Mouse (Mus musculus) embryonic facial prominence, embryonic 12.5 days (tissue): ENCODE measurements around the gene Dgkh. TPM values are rescaled to one million over a fixed set of nuclear protein-coding genes. Genes with fewer than 3 reads are reported as not detected.

ENCODE experiments used
- ATAC-seq: fragments of 200-750 bp; cut with Nextera tagmentation; 2 replicates; pipeline ENCODE4 v1.8.0; 2017; ENCODE audit not compliant: insufficient number of reproducible peaks, insufficient read depth, low FRiP score, low TSS enrichment
- H3K27ac ChIP-seq: fragments of 300-500 bp; sonication (generic); 2 replicates; pipeline ENCODE4 v1.5.1; 2016; ENCODE audit warnings: mild to moderate bottlenecking
- H3K27me3 ChIP-seq: fragments of 300-500 bp; sonication (generic); 2 replicates; pipeline ENCODE4 v1.6.1; 2016; ENCODE audit warnings: mild to moderate bottlenecking, moderate library complexity
- H3K36me3 ChIP-seq: fragments of 300-500 bp; sonication (generic); 2 replicates; pipeline ENCODE4 v1.6.1; 2016; ENCODE audit warnings: mild to moderate bottlenecking
- H3K4me1 ChIP-seq: fragments of 300-500 bp; sonication (generic); 2 replicates; pipeline ENCODE4 v1.6.1; 2016
- H3K4me2 ChIP-seq: fragments of 300-500 bp; sonication (generic); replicated peaks from 2 replicates; pipeline ENCODE4 v1.6.1; 2016; ENCODE audit warnings: mild to moderate bottlenecking, moderate library complexity
- H3K4me3 ChIP-seq: fragments of 300-500 bp; sonication (generic); 2 replicates; pipeline ENCODE4 v1.5.1; 2016; ENCODE audit warnings: mild to moderate bottlenecking
- H3K9ac ChIP-seq: fragments of 300-500 bp; sonication (generic); 2 replicates; pipeline ENCODE4 v1.6.1; 2016; ENCODE audit warnings: mild to moderate bottlenecking, moderate library complexity
- H3K9me3 ChIP-seq: fragments of 300-500 bp; sonication (generic); 2 replicates; pipeline ENCODE4 v1.6.1; 2016; ENCODE audit warnings: mild to moderate bottlenecking, moderate library complexity
- WGBS: fragments of 180-500 bp; shearing (Covaris S2); methylation state at CpG from one replicate; pipeline ENCODE4 v1.1.7; 2016; 5-methylcytosine and 5-hydroxymethylcytosine counted together
- polyA plus RNA-seq: library from polyadenylated mRNA; unstranded; fragments of >200 nt; fragmentation: Nextera tagmentation; extraction: Ambion mirVana; gene quantifications from 2 replicates; pipeline ENCODE4 v1.2.1, GENCODE M21; 2016

Dgkh gene
- polyA plus RNA-seq, 1 experiment from 2014 or later = 2.2 TPM

GRCm38 (mm10) chr14:78668291-78668690 lies 64.3 kb downstream of the Dgkh start:
- Histone ChIP-seq H3K9me3 (no peaks in the 10 kb centered on the region), H3K27ac (no peak overlapping the region), H3K4me2 (no peak overlapping the region), H3K27me3 (no peaks in the 10 kb centered on the region), H3K4me1 (no peaks in the 10 kb centered on the region), H3K9ac (no peak overlapping the region), H3K4me3 (no peak overlapping the region), H3K36me3 (no peaks in the 10 kb centered on the region)
- 0 out of 2 replicates have a peak, but pooled peaks have one; percentile 52 for ATAC-seq
- 22% methylated on average over 6 of the region's 6 CpGs for WGBS

GRCm38 (mm10) chr14:78667763-78668162 lies 64.8 kb downstream of the Dgkh start:
- WGBS = 66% methylated on average over 5 of the region's 5 CpGs
- Histone ChIP-seq H3K4me3 (no peak overlapping the region), H3K4me2 (no peak overlapping the region), H3K4me1 (no peaks in the 10 kb centered on the region), H3K27me3 (no peaks in the 10 kb centered on the region), H3K9ac (no peak overlapping the region), H3K36me3 (no peaks in the 10 kb centered on the region), H3K27ac (no peak overlapping the region), H3K9me3 (no peaks in the 10 kb centered on the region)
- no peak for ATAC-seq

DNA sequence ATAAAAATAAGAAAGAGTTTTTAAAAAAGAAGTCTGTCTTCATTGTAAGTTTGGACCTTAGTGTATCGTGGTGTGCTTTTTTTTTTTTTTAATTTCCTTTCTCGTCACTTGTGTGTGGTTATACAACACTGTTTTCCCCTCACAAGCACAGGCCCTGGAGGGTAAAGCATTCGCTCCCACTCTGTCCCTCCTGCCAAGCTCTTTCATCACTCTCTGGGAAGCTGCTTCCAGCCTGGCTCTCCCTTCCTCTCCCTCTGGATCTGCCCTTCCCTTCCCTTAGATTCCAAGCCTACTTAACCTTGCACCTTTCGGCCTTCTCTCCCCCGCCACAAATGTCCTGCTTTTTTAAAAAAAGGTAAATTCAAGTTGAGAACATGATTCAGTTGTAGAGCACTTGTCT lies 69.9 kb downstream of the Dgkh start:
- no peaks in the 10 kb centered on the region for H3K4me1 ChIP-seq
- H3K27me3 ChIP-seq = no peaks in the 10 kb centered on the region
- WGBS = 75% methylated on average over 5 of the region's 5 CpGs
- no peak overlapping the region for H3K27ac ChIP-seq
- H3K4me2 ChIP-seq = no peak overlapping the region
- H3K9ac ChIP-seq = no peak overlapping the region
- H3K9me3 ChIP-seq = peaks cover 6% of the 10 kb centered on the region; the same call in 1 of the 2 replicates
- H3K4me3 ChIP-seq = no peak overlapping the region
- ATAC-seq = no peak
- H3K36me3 ChIP-seq = no peaks in the 10 kb centered on the region

DNA sequence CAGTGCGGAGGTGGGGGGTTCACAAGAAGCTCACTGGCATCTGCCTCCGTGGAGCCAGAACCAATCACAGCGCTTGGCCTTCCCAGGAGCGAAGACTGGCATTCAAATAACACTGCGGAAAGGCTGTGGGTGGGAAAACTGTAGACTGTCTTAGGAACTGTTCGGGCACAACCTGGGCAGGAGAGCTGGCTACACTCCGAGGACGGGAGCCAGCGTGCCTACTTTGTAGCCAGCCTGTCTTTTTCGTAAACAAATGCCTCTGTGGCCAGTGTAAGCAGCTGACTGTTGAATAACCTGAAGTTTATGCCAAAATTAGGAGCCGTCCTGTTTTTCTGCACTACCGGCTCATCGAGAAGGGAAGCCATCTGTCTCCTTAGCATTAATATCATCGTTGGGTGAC lies 71.1 kb downstream of the Dgkh start:
- Histone ChIP-seq H3K27me3 (no peaks in the 10 kb centered on the region), H3K27ac (no peak overlapping the region), H3K9ac (no peak overlapping the region), H3K36me3 (no peaks in the 10 kb centered on the region), H3K4me1 (no peaks in the 10 kb centered on the region), H3K4me3 (no peak overlapping the region), H3K9me3 (peaks cover 6% of the 10 kb centered on the region; the same call in 1 of the 2 replicates), H3K4me2 (no peak overlapping the region)
- WGBS = 94% methylated on average over 14 of the region's 14 CpGs
- ATAC-seq = no peak

- H3K27me3 ChIP-seq = no peaks in the 10 kb centered on the region
- no peak overlapping the region for H3K9ac ChIP-seq
- no peak overlapping the region for H3K4me3 ChIP-seq
- no peak overlapping the region for H3K4me2 ChIP-seq
- no peaks in the 10 kb centered on the region for H3K36me3 ChIP-seq
- no peaks in the 10 kb centered on the region for H3K4me1 ChIP-seq
- no peak overlapping the region for H3K27ac ChIP-seq
- ATAC-seq = no peak
- WGBS = 96% methylated on average over 6 of the region's 6 CpGs
- H3K9me3 ChIP-seq = peaks cover 6% of the 10 kb centered on the region; the same call in 1 of the 2 replicates
These were observed 73.9 kb downstream of the Dgkh start for GRCm38 (mm10) chr14:78658697-78659096.

DNA sequence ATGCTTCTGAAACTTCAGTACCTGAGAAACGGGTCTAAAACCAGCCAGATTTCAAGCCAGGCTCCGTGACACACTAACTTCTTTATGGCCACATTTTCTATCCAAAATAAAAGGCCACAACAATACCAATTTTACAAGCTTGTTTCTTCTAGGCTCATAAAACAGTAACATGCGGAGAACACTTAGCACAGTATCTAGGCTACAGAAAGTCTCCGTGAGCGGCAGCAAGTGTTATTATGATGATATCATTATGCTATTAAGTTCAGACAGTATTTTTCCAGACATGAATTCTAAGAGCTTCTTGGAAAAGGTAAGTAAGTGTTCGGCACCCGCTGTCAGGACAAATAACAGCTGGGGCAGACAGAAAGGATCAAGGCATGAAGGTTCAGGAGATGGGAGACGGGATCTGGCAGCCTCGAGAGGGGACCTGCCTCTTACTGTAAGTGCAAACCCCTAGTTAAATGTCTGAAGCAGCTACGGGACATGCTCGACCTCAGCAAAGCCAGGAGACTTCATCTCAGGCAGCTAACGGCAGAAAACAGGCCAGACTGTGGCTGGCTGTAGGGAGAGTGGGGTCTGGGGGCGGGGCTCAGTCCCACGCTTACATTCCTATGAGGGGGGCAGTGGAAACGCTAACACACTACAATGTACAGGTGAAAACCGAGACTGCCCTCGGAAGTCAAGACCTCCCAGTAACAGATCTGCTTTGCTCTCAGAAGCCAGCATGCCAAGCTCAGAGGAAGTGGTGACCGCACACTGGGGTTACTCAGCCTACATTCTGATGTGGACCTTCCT lies 75.5 kb downstream of the Dgkh start:
- H3K4me3 ChIP-seq = no peak overlapping the region
- no peaks in the 10 kb centered on the region for H3K27me3 ChIP-seq
- WGBS = 72% methylated on average over 18 of the region's 18 CpGs
- no peaks in the 10 kb centered on the region for H3K4me1 ChIP-seq
- H3K27ac ChIP-seq = no peak overlapping the region
- H3K9me3 ChIP-seq = peaks cover 6% of the 10 kb centered on the region; the same call in 1 of the 2 replicates
- H3K36me3 ChIP-seq = no peaks in the 10 kb centered on the region
- H3K9ac ChIP-seq = no peak overlapping the region
- H3K4me2 ChIP-seq = no peak overlapping the region
- ATAC-seq = no peak

- 81% methylated on average over 7 of the region's 7 CpGs for WGBS
- Histone ChIP-seq H3K9ac (no peak overlapping the region), H3K4me2 (no peak overlapping the region), H3K27ac (no peak overlapping the region), H3K4me1 (no peaks in the 10 kb centered on the region), H3K9me3 (no peaks in the 10 kb centered on the region), H3K4me3 (no peak overlapping the region), H3K36me3 (no peaks in the 10 kb centered on the region), H3K27me3 (no peaks in the 10 kb centered on the region)
- no peak for ATAC-seq
These were observed 77.5 kb downstream of the Dgkh start for GRCm38 (mm10) chr14:78654939-78655556.

DNA sequence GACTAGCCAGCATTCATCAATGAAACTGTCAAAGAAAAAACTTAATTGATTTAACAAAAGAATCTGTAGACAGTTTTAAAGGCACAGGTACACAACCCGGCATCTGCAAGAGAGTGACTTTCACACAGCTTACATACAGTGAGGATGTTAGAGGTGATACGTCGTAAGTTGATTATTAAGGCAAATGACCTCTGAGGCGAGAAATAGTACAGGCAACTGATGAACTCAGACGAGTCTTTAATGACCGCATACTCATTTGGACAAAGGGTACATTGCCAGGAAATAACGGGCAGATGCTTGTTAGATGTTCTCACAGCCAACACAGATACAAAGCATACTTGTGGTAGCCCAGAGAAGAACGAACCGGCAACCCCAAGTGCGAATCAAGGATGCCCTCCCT lies 78.4 kb downstream of the Dgkh start:
- WGBS = 86% methylated on average over 10 of the region's 10 CpGs
- no peak for ATAC-seq
- Histone ChIP-seq H3K9ac (no peak overlapping the region), H3K4me2 (no peak overlapping the region), H3K4me1 (no peaks in the 10 kb centered on the region), H3K27me3 (no peaks in the 10 kb centered on the region), H3K27ac (no peak overlapping the region), H3K9me3 (no peaks in the 10 kb centered on the region), H3K4me3 (no peak overlapping the region), H3K36me3 (no peaks in the 10 kb centered on the region)

DNA sequence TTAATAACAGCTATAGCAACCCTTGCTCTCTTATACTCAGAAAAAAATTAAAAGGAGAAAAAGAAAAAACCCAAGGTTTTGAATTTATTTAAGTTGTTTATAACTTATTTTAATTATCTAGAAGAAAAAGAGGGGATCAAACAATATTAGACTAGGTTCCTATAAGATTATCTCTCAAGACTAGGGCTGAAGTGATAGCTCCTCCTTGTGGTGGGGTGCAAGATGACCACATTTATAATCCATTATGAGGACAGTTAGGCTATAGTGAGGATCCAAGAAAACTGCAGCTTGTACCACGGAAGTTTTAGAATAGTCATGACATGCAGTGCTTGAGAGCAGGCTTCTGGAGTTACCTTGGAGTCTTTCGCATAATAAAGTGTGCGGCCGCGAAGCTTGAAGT lies 79.2 kb downstream of the Dgkh start:
- H3K36me3 ChIP-seq = no peaks in the 10 kb centered on the region
- no peak overlapping the region for H3K9ac ChIP-seq
- H3K4me3 ChIP-seq = no peak overlapping the region
- H3K4me1 ChIP-seq = no peaks in the 10 kb centered on the region
- H3K9me3 ChIP-seq = no peaks in the 10 kb centered on the region
- ATAC-seq = no peak
- H3K4me2 ChIP-seq = no peak overlapping the region
- H3K27ac ChIP-seq = no peak overlapping the region
- no peaks in the 10 kb centered on the region for H3K27me3 ChIP-seq
- WGBS = 94% methylated on average over 5 of the region's 5 CpGs

DNA sequence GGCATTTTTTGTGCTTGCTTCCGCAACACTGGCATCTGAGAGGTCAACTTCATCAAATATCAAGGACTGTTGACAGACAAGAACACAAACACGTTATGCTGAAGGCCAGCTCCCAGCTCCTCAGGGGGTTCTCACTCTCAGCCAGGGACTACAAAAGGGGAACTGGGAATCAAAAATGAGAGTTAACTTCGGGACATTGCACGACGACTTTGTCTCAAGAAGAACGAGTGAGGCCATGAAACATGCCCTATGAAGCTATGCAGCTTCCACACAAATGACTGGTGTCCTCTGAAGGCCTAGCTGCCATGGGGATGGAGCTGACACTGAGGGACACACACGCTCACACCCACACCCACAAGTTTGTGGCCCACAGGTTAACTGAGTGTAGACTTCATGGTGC lies 80.9 kb downstream of the Dgkh start:
- no peaks in the 10 kb centered on the region for H3K9me3 ChIP-seq
- H3K36me3 ChIP-seq = no peaks in the 10 kb centered on the region
- H3K27me3 ChIP-seq = no peaks in the 10 kb centered on the region
- no peak overlapping the region for H3K9ac ChIP-seq
- no peak overlapping the region for H3K4me2 ChIP-seq
- H3K4me1 ChIP-seq = no peaks in the 10 kb centered on the region
- no peak overlapping the region for H3K27ac ChIP-seq
- H3K4me3 ChIP-seq = no peak overlapping the region
- 76% methylated on average over 7 of the region's 7 CpGs for whole genome bisulfite sequencing
- ATAC-seq = no peak

DNA sequence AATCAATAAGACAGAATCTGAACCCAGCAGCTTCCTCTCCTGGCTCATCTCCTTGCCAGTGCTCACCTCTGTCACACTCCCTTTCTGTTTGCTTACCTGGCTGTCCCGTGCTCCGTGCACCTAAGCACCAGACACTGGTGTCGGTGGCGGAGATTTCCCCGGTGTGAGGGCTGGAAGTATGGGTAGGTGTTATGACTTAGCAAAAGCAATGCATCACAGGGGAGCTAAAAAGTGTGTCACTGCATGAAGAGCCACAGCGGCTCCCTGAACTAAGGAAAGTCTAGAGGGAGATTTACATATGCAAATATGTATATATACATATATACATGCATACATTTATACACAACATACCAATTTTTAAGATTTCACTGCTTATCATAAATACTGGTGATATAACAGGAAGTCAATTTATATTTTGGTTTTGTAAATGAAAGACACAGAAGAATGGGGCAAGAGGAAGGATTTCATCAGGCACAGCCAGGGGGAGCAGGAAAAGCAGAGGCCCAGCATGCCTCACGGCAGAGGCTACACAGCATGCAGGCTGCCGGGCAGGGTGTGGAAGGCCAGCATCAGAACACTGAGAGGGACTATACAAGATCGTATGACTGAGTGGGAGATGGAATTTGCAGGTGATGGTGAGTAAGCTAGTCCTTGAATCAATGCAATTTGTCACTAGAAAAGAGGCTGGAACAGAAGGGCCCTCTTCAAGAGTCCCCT lies 82.0 kb downstream of the Dgkh start:
- Histone ChIP-seq H3K4me2 (no peak overlapping the region), H3K4me1 (no peaks in the 10 kb centered on the region), H3K27me3 (no peaks in the 10 kb centered on the region), H3K4me3 (no peak overlapping the region), H3K27ac (no peak overlapping the region), H3K36me3 (no peaks in the 10 kb centered on the region), H3K9ac (no peak overlapping the region), H3K9me3 (no peaks in the 10 kb centered on the region)
- ATAC-seq = no peak
- WGBS = 79% methylated on average over 9 of the region's 9 CpGs
